Mouse (Mus musculus): Measurements from ENCODE around the gene Mex3b.

The Mex3b gene

DNA sequence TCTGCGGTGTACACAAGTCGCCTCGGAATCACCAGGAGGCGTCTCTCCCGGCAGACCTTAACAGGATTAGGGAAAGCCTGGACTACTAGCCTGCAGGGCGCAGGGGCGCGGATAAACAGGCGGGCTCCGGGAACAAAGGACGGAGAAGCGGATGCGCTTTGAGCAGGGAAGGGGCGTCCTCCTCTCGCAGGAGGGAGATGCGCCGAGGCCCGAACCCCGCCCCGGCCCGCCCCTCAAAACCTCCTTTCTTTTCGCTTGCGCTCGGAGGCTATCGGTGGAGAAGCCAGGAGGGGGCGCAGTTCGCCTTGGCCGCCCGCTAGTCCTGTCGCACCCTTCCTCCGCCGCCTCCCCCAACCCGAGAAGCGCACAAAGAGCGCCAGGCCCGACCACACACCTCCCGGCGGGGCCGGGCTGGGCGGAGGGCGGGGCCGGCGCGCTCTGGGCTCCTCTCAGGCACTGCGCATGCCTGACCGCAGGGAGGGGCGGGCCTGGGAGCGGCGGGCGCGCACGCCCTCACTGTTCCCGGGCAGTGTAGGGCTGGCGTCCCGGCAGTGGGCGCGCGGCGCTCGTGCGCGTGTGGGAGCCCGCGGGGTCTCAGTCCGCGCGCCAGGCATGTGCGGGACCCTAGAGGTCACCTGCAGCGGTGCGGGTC, 1.2 kb upstream of the Mex3b start:
- ATAC-seq (ENCODE audit: insufficient number of reproducible peaks, low FRiP score, low TSS enrichment), result peak; percentile 71

DNA sequence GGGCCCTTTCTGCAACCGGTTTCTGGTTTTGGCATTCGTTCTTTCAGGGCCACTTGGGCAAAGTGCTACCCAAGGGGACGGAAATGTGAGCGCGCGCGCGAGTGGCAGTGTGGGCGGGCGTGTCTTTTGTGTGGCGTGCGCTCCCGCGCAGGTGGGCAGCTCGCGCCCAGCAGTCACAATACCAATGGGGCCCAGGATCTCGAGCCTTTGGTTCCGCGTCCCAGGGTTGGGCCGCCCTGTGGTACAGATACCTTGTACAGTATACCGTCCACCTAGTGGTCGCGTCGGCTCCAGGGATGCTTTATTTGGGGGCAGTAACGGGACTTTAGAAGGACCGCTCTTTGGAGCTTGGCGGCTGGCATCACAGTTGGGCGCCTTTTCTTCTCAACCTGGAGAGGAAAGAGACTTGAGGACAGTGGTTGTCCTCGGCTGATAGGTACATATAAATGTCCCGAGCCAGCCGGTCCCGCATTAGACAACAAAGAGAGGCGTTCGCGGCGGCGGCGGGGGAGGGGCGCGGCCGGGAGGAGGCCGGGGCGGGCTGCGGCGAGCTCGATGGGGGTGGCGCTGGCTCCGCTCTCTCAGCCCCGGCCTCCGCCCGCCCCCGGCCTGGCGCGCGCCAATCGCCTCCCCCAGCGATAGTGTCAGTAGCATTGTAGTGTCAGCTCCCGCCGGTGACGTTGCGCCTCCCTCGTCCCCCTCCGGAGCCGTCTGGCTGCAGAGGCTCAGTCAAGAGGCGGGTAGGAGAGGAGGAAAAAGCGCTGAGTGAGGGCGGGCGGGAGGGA, 455 bp upstream of the Mex3b start:
- peak; percentile 81 for ATAC-seq (ENCODE audit: insufficient number of reproducible peaks, low FRiP score, low TSS enrichment)

DNA sequence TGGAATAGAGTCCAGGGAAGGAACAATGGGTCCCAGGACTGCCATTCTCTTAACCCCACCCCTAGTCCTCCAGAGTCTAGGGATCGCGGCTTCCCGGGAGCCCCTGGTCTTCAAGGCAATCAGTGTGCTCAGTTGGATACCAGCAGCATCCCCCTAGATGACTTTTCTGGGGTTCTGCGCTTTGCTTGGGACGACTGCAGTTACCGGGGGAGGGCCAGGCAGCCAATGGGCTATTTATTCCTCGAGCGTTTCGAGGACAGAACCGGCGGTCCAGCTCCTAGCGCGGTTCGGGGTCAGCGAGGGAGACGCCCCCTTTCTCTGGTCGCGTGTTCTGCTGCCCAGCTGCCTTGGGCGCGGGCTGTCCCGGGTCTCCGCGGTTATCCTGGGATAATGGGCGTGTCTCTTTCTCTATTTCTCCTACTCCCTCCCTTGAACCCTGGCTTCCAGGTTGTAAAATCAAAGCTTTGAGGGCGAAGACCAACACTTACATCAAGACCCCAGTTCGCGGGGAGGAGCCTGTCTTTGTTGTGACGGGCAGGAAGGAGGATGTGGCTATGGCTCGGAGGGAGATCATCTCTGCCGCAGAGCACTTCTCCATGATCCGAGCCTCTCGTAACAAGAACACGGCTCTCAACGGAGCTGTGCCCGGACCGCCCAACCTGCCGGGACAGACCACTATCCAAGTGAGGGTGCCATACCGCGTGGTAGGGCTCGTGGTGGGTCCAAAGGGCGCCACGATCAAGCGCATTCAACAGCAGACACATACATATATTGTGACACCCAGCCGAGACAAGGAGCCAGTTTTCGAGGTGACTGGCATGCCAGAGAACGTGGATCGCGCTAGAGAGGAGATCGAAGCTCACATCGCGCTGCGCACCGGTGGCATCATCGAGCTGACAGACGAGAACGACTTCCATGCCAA, 1.4 kb downstream of the Mex3b start:
- ATAC-seq (ENCODE audit: insufficient number of reproducible peaks, low FRiP score, low TSS enrichment), result no peak

DNA sequence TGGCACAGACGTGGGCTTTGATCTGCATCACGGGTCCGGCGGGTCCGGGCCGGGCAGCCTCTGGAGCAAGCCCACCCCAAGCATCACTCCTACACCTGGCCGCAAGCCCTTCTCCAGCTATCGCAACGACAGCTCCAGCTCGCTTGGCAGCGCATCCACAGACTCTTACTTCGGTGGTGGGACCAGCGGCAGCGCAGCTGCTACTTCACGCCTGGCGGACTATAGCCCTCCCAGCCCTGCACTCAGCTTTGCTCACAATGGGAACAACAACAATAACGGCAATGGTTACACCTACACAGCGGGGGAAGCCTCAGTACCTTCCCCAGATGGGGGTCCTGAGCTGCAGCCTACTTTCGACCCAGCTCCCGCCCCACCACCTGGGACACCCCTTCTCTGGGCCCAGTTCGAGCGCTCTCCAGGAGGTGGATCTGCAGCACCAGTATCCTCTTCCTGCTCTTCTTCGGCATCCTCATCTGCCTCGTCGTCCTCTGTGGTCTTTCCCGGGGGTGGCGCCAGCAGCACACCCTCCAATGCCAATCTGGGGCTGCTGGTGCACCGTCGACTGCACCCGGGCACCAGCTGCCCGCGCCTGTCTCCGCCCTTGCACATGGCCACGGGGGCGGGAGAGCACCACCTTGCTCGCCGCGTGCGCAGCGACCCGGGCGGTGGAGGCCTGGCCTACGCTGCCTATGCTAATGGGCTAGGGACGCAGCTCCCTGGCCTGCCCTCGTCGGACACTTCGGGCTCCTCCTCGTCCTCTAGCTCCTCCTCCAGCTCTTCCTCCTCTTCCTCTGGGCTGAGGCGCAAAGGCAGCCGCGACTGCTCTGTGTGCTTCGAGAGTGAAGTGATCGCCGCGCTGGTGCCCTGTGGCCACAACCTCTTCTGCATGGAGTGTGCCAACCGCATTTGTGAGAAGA, 2.4 kb downstream of the Mex3b start:
- ATAC-seq (ENCODE audit: insufficient number of reproducible peaks, low FRiP score, low TSS enrichment), result no peak

DNA sequence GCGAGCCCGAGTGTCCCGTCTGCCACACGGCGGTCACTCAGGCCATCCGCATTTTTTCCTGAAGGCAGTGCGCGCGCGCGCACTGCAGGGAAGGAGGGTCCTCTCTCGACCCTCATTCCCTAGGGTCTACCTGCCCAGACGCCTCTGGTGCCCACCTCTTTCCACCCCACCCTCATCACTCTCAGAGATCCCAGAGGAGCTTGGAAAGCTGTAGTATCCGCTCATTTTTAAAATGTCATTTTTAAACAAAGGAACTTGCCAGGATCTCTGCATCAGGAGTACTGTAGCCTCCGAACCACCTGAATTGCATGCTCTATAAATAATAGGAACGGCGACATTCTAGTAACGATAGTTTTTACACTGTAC, 3.0 kb downstream of the Mex3b start:
- no peak for ATAC-seq (ENCODE audit: insufficient number of reproducible peaks, low FRiP score, low TSS enrichment)

DNA sequence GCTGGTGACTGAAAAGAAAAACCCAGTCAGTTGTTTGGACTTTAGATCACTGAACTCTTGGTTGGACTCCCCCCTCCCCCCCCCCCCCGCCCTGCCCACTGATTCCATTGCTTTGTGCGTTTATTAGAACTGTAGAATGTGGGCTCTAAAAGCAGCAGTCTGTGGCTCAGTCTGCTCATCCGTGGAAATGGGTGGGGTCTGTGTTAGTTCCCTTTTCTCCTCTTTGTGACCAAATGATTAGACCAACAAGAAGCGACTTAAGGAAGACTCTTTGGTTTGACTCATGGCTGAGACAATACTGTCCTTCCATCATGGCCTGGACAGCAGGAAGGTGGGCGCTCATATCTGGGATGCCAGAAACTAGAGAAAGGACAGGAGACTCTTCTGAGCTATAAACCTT, 9.4 kb downstream of the Mex3b start:
- ATAC-seq (ENCODE audit: insufficient number of reproducible peaks, low FRiP score, low TSS enrichment), result no peak

DNA sequence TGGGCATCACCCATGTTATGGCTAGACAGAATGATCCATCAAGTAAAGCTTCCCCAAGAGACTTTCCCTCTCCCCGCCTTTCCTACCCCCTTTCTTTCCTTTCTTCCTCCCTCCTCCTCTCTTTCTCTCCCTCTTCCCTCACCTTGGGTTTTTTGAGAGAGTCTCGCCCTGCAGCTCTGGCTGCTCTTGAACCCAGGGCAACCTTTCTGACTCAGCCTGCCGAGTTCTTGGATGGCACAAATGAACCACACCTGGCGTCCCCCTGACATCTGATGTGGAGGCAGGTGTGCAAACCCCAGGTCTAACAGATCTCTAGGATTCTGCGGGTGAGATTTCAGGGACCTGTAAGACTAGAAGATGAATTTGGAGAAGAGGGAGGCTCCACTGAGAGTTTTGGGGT, 12.9 kb downstream of the Mex3b start:
- ATAC-seq (ENCODE audit: insufficient number of reproducible peaks, low FRiP score, low TSS enrichment), result no peak

DNA sequence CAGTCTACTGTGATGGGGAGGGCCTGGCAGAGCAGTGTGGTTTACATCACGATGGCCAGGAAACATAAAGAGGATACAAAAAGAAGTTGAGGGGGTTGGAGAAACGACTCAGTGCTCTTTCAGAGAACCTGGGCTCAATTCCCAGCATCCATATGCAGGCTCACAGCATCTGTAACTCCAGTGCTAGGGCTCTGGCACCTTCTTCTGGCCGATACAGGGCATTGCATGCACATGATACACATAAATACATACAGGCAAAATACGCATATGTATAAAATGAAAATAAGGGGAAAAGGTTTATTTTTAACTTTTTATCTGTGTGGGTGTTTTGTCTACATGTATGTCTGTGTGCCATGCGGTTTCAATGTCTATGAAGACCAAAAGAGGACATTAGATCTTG, 13.6 kb downstream of the Mex3b start:
- ATAC-seq (ENCODE audit: insufficient number of reproducible peaks, low FRiP score, low TSS enrichment), result no peak

DNA sequence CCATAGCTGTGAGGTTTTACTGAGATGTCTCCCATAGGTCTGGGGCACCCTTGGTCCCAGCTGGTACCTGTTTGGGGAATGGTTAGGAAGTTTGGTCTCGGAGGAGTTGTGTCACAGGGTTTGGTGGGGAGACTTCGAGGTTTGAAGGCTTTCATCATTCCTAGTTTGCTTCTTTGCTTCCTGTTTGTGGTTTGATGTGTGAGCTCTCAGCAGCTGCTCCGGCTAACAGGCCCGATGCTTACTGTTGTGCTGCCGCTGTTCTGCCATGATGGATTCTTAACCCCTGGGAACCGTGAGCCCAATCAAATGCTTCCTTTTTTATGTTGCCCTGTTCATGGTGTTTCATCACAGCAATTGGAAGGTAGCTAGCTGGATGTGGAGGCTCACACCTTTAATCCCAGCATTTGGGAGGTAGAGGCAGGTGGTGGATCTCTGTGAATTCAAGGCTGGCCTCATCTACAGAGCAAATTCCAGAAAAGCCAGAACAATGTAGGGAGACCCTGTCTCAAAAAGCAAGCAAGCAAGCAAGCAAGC, 23.3 kb downstream of the Mex3b start:
- ATAC-seq (ENCODE audit: insufficient number of reproducible peaks, low FRiP score, low TSS enrichment), result no peak

DNA sequence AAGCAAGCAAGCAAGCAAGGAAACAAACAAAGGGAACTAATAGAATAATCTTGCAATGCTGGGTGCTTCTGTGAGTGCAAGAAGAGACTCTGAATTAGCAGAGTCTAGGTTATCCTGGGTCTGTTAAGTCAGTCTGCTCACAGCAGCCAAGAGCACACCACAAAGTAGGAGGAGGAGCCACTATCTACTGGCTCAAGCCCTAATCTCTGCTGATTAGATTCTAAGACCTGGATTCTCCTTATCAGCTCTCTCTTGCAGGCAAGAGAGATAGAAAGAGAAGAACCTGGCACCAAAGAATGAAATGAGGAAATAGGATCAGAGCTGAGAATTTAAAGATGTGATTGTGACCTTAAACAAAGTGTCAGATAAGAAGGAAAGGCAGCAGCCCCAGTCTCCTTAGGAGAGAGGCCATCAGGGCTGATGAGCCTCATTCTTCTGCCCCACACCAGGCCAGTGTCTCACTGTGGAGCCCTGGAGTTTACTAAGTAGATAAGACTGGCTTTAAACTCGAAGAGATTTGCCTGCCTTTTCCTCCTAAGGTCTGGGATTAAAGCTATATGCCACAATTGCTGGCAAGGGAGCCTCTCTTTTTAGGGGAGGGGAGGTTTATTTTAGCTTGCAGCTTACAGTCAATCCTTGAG, 23.9 kb downstream of the Mex3b start:
- no peak for ATAC-seq (ENCODE audit: insufficient number of reproducible peaks, low FRiP score, low TSS enrichment)

DNA sequence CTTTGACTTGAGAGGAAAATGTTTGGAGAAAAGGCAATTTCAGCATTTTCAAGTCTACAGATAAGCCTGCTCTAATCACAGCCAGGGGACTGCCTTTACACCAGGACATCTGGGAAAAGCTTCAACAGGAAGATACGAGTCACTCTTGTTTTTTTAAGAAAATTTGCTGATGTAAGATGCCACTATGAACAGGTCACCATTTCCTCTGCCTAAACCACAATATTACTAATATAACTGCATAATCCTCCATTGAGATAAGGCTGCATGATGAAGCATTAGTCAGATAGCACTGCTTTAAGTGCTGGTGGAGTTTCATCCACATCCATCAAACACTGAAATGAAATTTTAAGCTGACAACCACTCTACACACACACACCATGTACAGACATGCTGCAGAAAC, 27.2 kb downstream of the Mex3b start:
- no peak for ATAC-seq (ENCODE audit: insufficient number of reproducible peaks, low FRiP score, low TSS enrichment)

DNA sequence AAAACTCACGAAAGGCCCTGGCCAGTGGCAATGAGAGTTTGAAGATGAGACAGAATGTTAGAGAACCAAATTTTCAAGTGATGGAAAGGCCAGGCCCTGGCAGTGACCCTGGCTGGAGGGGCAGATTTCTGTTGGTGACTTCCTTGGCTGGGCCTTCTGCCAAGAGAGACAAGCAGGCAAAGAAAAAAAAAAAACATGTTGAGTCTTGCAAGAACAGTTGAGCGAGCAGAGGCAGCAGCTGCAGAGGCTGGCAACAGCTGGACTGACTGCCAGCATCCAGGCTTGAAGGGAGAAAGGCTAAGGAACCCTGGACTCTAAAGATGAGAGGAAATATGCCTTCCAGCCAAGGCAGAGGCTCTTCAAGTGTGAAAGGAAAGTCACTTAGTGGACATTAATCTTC, 28.5 kb downstream of the Mex3b start:
- ATAC-seq (ENCODE audit: insufficient number of reproducible peaks, low FRiP score, low TSS enrichment), result no peak

DNA sequence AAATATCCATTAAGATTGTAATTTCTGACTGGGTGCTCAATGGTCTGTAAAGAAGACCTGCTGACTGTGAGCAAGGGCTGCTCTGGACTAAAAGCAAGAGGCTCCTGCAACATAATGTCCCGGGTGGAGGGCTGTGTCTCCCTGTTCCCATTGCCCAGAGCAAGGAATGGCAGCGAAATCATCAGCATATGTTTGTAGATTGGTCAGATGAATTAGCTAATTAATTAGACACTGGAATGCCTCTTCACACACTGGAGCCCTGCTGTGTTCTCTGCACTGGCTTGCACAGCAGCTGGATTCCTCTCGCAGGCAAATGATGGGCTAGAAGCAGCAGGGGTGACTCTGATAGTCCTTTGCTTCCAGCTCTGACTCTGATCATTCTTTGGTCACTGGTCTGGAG, 29.6 kb downstream of the Mex3b start:
- ATAC-seq (ENCODE audit: insufficient number of reproducible peaks, low FRiP score, low TSS enrichment), result no peak

DNA sequence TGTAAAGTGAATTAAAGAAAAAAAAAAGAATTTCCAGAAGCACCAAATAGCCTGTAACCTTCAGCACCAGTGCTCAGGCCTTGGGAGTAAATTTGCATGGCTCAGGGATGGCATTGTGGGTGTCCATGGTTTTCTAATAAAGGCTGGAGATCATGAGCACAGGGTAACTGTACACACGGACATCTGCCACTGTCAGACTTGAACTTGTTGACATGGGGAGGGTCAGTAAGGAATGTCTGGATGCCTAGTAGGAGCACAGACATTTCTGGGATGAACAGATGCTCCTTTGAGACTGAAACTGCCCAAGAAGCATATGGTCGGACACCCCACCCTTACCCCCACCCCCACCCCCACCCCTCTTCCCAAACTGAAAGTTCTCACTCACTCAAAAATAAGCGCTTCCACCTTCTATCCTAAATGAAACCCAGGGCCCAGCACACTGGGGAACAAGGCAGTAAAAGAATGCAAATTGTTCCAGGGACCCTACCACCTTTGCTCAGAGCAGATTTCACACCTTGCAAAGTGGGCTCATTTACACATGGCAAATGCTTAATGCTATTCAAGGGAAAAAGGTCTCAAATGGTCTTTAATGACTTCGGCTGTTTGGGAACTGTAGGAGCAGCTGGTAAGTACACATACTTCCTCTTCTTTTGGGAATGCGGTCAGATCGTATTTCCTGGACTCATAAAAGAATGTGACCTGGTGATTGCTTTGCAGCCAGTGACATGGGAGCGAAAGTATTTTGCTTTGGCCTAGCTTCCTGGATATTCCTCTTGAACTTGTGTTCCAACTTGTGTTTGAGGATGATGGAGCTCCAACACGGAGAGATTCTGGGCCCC, 32.5 kb downstream of the Mex3b start:
- ATAC-seq (ENCODE audit: insufficient number of reproducible peaks, low FRiP score, low TSS enrichment), result no peak

DNA sequence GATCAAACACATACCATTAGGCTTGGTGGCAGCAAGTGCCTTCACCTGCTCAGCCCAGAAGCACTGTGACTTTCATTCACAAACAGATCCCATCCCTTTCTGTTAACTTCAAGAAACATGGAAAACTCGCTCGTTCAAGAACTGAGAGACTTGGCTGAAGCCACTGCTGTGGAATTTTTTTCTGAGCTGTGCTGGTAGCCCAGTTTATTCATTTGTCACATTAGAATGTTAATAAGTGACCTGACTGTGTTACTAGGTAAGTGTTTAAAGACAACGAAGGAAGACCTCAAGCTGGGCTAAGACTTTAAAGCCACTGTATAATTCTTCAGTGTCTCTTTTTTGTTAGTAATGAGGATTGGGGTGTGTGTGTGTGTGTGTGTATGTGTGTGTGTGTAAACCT, 35.9 kb downstream of the Mex3b start:
- no peak for ATAC-seq (ENCODE audit: insufficient number of reproducible peaks, low FRiP score, low TSS enrichment)

DNA sequence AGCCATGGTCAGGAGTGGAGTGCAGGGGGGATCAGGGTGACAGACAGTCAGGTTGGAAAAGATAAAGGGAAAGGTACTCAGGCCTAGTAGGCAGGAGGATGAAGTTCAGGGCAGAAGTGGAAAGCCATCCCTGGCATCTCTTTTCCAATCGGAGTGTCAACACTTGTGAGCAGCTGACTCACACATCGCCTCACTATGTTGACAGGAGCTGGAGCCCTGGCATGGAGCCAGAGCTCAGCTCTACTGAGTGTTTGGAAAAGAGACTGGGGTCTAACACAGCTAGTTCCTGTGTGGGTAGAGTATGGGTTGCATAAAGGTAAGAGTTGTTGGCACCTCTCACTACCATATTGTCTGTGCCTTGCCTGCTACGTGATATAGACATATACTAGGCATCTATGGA, 38.4 kb downstream of the Mex3b start:
- ATAC-seq (ENCODE audit: insufficient number of reproducible peaks, low FRiP score, low TSS enrichment), result no peak

DNA sequence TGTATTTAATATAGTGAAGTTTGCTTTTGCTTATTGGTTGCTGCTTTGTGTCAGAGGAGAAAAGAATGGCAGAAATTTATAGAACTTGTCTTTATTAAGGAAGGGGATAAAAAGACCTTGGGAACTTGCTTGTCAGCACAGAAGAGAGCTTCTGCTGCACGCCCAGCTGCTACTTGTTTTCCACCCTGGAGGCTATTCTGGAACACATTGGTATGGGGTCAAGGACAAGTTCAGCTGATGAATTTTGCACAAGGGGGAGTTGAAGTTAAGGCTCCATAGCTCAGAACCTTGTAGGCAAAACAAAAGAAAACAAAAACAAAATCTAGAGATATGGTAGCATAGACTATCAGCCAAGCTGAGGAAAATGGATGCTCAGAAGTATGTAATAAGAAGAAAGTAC, 39.9 kb downstream of the Mex3b start:
- ATAC-seq (ENCODE audit: insufficient number of reproducible peaks, low FRiP score, low TSS enrichment), result no peak

DNA sequence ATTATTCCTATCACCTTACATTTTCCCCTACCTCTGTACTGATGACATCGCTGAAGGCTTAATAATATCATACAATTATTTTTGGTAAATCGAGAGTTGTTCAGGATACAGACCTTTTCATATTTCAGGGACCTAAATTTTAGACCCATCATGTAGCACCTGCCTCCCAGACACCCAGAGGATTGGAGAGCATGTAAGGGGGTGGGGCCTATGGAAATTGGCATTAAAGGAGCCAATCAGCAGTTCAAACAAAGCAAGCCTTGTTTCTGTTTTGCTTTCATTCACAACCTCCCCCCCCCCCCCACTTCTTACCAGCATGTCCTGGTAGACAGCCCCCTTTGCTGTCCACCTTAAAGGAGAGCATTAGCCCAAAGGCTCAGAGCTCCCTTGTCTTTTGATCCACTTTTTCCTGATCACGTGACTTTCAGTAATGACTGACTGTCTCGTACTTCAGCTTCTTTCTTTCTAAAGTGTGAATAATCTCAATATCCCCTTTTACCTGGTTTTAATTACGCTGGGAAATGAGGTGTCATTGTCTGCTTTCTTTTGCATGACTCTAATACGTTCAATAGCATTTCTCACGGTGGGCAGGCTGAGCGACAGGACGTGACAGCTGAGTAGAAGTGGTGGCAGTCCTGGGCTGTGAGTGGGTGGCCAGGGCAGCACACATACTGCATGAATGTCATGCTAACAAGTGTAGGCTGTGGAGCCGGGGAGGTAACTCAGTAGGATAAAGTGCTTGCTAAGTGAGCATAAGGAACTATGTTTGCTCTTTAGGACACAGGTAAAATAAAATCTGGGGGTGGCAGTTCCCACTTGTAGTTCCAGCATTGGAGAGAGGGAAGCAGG, 43.6 kb downstream of the Mex3b start:
- no peak for ATAC-seq (ENCODE audit: insufficient number of reproducible peaks, low FRiP score, low TSS enrichment)

Data from cerebellum, adult (tissue).